Mouse (Mus musculus): Measurements from ENCODE around the gene Zbtb20.

DNA sequence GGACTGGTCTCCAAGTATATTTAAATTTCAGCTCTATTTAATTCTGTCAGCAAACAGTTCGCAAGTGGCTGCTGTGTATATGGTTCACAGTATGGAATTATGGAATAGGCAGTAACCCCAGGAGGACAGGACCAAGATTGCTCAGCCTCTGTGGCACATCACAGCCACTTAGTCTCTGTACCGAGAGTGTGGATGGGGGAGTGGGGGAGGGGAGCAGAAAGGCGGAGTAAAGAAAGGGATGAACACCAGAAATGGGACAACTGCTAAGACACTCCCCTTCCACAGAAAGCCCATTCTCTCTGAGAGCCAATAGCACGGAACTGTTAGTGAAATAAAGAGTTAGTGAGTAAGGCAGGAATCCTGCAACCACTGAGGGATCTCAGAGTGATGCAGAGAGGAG lies 699.4 kb downstream of the Zbtb20 start:
- TF ChIP-seq EP300 (IDR thresholded peaks at IDR 0.05; ENCODE audit: low read depth) (no peak), CTCF (IDR thresholded peaks at IDR 0.05; ENCODE audit: low read depth) (no peak)

All from heart, postnatal 0 days (tissue).